Mouse (Mus musculus) urinary bladder, postnatal 10 days (tissue): ENCODE measurements around the gene Phf21a.

Experiments
- DNase-seq: peaks from one replicate; pipeline ENCODE4 v3.0.0; 2022; ENCODE audit warnings: low spot score

Phf21a gene

GRCm38 (mm10) chr2:92092817-92093216 is at the start of gene Phf21a:
Phf21a (plus strand) TSS chr2:92093117.
- DNase-seq, result no peak

GRCm38 (mm10) chr2:92043285-92043684 is 49.6 kb upstream of the Phf21a start:
- DNase-seq, result no peak

GRCm38 (mm10) chr2:92047601-92048000 is 45.3 kb upstream of the Phf21a start:
- no peak for DNase-seq

GRCm38 (mm10) chr2:92048034-92048690 is 44.8 kb upstream of the Phf21a start:
- no peak for DNase-seq

DNA sequence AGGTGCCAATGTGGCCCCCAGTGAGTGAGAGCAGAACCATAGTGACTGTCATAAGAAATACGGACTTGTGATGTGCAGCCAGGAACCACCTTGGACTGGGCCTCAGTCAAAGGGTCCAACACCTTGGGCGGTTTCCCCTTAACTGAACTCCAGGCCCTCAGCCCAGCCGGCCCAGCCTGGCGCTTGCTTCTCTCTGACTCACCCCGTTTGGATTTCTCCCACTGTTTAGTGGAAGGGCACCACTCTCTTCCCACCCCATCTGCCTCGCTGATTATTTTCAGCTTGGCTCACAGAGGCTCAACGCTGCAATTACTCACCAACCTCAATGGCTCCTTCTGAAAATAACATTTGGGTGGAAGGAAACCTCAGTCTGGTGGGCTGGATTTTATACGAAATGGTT is 40.7 kb upstream of the Phf21a start:
- no peak for DNase-seq

- DNase-seq, result no peak
These were observed 40.2 kb upstream of the Phf21a start for GRCm38 (mm10) chr2:92052754-92053153.

GRCm38 (mm10) chr2:92055101-92055813 is 37.7 kb upstream of the Phf21a start:
- DNase-seq, result peak; percentile 59

DNA sequence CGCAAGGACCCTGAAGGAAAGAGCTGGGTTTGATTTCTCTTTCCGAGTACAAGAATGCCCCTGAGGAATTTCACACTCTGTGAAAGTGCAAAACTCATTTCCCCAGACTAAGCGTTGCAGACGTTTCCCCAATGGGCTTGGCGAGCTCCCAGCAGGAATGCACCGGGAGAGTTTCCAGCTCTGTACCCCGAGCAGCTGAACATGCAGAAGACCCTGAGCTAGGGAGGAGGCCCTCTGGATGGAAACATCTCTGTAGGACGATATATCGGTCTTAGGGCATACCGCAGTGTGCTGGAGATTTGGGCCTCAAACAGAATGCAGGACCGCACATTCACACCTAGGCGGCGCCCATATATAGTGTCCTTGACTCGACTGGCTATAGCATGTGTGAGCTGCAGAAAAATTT is 37.1 kb upstream of the Phf21a start:
- no peak for DNase-seq

DNA sequence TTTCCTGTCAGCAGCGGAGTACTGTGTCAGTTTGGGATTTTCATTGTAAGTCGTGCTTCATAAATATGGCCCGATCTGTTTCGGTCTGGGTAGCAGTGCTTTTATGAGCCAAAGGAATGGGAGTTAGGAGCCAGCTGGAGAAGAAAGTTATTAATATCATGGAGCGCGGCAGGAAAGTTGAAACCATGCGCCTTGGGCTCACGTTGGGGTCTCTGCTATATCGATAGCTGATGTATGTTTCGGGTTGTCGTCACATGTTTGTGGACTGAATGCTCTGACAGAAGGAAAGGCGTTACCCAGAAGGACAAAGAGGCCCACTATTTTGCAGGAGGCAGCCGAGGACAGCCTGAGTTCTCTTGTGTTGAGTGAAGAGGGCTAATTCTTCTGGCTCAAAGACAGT is 36.2 kb upstream of the Phf21a start:
- no peak for DNase-seq

DNA sequence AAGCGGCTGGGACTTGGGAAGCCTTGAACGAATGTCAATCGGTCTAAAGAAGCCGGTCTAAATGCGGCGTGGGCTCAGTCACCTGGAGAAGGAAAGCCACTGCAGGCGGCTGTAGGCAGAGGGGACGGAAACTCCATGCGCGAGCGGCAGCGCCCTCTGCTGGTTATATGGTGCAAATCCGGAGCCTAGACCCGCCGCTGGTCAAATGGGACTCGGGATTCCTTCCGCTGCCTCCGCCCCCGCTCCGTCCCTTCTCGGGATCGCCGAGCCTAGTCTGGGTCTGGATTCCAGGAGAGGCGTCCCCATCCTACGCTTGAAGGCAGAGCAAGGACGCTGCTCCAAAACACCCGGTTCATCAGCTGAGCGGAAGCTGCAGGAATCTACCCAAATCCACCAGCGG is 34.4 kb upstream of the Phf21a start:
- DNase-seq, result peak; percentile 59

- no peak for DNase-seq
These were observed 34.0 kb upstream of the Phf21a start for GRCm38 (mm10) chr2:92058936-92059335.

DNA sequence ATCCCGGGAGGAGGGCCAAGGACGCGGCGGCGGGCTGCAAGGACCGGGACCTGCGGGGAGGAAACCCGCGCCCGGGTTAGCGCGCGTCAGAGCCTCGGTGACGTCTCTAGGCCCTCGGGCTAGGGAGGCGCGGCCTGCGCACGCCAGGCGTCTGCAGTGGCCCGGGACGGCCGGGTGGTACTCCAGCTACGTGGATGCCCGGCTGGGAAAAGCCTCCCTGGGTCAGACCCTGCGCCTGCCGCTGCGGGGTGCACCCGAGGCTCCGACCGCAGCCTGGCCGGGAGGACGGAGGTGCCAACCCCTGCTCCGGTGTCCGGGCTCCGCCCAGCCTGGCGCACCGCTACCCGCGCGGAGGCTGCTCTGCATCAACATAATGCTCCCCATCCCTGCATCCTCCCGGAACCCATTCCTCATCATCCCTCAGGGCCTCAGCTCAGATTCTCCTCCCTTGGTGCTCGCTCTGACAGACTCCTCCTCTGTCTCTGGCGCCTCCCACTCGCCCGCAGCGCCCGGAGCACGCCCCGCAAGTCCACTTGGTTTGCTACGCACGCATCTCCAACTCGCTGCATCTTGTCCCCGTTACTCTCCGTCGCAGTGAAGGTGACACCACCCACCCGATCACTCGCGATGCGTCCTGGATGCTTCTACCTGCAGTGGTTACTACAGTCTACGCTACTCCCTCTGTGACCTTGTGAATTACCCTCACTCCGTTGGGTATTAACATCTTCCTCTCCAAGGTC is 33.3 kb upstream of the Phf21a start:
- DNase-seq, result peak; percentile 23

DNA sequence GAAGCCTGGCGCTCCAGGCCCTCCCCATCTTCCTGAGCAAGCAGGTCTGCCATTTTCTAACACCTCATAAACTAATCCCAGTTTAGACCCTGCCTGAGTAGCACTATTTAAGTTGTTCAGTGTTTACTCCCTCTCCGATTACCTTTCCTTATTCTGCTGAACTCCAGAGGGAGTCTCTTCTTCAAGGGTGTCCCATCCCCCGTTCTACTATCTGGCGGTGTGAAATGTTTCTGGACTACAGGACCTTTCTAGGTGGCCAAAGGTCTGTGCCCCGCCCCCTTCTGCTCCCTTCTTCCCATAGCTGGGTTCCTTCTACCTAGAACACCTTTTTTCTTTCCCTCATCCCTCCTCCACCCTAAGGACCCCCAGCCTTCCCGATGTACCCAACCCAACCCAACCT is 32.6 kb upstream of the Phf21a start:
- no peak for DNase-seq

DNA sequence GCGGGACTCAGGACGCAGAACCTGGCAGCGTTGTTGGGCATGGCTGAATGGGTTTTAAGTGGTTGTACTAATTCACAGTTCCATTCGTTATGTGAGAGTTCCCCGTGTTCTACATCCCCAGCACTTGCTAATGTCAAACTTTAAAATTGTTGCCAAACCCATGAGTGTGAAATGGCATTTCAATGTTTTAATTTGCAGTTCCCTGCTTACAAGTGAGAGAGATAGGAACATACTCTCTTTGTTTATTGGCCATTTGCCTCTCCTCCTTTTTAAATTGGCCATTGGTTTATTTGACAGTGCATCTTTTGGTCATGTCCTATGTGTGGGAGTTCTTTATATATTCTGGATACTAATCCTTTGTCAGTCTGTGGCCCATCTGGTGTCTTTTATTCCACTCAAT is 31.6 kb upstream of the Phf21a start:
- no peak for DNase-seq

DNA sequence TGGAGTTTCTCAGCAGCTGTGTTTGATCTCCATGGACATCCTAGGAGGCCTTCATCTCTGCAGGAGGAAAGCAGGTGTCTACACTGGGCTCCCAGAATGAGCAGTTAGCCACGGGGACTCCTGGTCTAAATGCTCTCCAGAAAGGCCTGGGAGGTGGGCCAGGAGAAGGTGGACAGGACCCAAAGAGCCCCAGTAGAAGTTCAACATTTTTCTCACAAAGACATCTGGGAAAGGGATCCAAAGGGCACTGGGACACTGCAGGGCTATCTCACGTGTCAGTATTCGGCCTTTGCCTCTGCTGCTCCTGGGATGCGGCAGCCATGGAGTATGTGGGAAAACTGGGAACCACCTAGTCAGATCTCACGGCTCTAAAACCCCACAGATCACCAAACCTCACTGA is 29.8 kb upstream of the Phf21a start:
- DNase-seq, result no peak

- no peak for DNase-seq
These were observed 27.5 kb upstream of the Phf21a start for GRCm38 (mm10) chr2:92065269-92065888.

DNA sequence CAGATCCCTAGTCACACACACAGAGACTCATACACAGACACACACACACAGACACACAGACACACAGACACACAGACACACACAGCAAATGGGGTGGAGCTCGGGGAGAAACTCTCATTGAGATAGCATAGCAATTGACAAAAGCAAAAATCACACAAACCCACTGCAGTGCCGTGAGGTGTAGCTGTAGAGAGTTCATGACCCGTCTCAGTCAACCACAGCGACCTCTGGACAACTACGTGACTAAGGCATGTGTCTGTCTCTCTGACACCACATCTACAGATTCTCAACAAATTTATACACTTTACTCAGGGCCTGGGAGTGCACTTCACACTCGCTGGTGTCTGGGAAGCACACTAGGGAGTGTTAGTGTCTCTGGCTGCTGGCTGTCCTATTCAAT is 27.0 kb upstream of the Phf21a start:
- no peak for DNase-seq

DNA sequence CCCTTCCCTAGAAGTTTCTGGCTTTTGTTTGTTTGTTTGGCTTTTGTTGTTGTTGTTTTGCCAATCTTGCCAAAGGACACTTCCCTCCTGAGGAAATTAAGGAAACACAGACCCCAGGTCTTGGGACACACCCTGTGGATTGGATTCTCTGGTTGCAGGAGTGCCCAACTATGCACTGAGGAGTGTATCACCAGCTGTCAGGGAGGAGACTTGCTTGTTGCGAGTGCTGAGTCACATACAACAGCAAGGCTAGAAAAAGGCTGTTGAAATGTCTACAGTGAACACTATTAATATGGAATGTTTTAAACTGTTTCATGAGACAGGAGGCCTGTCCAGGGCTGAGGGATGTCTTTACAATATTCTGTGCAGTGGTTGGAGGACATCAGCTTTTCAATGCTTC is 26.0 kb upstream of the Phf21a start:
- DNase-seq, result no peak

GRCm38 (mm10) chr2:92067600-92067999 is 25.3 kb upstream of the Phf21a start:
- no peak for DNase-seq

GRCm38 (mm10) chr2:92069630-92070029 is 23.3 kb upstream of the Phf21a start:
- DNase-seq, result no peak

DNA sequence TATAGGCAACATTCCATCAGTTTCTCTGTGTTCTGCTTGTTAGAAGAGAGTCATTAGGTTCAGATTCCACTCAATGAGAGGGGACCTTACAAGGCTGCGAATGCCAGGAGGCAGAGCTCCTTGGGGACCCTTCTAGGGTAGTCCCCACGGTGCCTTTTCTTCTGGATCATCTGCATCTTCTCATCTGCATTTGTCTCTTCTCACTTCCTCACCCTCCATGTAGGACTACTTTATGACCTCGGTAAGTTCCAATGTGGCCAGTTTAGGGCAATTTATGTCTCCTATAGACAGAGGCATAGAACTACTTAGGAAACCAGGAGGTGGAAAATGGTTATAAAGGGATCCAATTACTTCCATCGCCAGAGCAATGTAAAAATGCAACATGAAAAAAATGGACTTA is 21.8 kb upstream of the Phf21a start:
- DNase-seq, result no peak

DNA sequence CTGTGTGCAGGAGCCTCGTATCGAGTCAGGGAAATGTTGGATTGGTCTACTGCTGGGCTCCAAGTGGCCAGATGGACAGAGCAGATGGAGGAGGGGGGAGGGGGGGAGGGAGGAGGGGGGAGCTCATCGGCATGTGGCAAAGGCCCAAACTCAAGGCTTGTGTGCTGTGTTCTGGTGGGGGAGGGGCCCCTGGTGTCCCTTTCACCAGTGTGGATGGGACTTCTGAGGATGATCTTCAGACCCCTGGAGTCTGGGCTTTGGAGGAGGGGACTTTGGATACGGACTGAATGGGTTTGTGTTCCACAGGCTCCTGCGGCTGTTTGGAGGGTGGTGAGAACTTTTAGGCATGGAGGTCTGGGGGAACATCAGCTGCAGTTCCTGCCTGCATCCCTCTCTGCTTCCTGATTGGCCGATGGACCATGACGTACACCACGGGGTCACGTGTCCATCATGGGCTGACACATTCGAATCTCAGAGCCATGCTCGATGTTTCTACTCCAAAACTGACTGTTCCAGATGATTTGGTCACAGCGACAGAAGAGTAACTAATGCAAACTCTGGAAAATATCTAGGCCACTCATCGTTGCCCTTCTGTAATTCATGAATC is 16.7 kb upstream of the Phf21a start:
- DNase-seq, result no peak
